ENCODE assay signal across 28 mouse cellular contexts in genomic region chr12:34425468-34425867, GRCm38 (mm10).
"Had no signal": no experiment of that assay in that cellular context is flagged by ENCODE, and none has a peak within 500 bp of the region (broad histone marks: within the 10 kb centered on the region; RNA-seq: fewer than 3 reads in every experiment).

No protein-coding gene starts in this region.

- DNase-seq: cerebellum, adult 8-10 months; cerebellum, adult 9-10 months; cerebellum, adult 9-11 months; cerebellum, postnatal 10 days; cerebellum, postnatal 14 days; cerebellum, postnatal 25 days; cerebellum, postnatal 36 days; embryo, embryonic 11 days; forebrain, postnatal 0 days; gastrocnemius, adult 2 months; gastrocnemius, postnatal 10 days; gastrocnemius, postnatal 14 days; gastrocnemius, postnatal 25 days; gastrocnemius, postnatal 36 days; heart, adult 11 months; heart, adult 18-20 months; heart, adult 2 months had no signal

- H3K9ac ChIP-seq: embryonic facial prominence, embryonic 12.5 days; embryonic facial prominence, embryonic 13.5 days; embryonic facial prominence, embryonic 15.5 days; forebrain, embryonic 12.5 days; forebrain, embryonic 13.5 days; forebrain, embryonic 15.5 days; forebrain, postnatal 0 days had no signal

- H3K4me2 ChIP-seq: embryonic facial prominence, embryonic 12.5 days; embryonic facial prominence, embryonic 13.5 days; embryonic facial prominence, embryonic 15.5 days; forebrain, embryonic 12.5 days; forebrain, embryonic 13.5 days; forebrain, embryonic 15.5 days had no signal

- ATAC-seq: forebrain, embryonic 13.5 days; forebrain, embryonic 14.5 days; forebrain, embryonic 15.5 days; forebrain, embryonic 16.5 days; forebrain, postnatal 0 days had no signal

- H3K36me3 ChIP-seq: embryonic facial prominence, embryonic 10.5 days; embryonic facial prominence, embryonic 12.5 days; embryonic facial prominence, embryonic 13.5 days; embryonic facial prominence, embryonic 15.5 days; forebrain, embryonic 10.5 days; forebrain, embryonic 12.5 days; forebrain, embryonic 15.5 days had no signal

- H3K4me3 ChIP-seq: embryonic facial prominence, embryonic 10.5 days; embryonic facial prominence, embryonic 12.5 days; embryonic facial prominence, embryonic 13.5 days; embryonic facial prominence, embryonic 15.5 days; erythroblast, embryonic 14.5 days; forebrain, embryonic 10.5 days; forebrain, embryonic 12.5 days; forebrain, embryonic 13.5 days; forebrain, embryonic 15.5 days; gastrocnemius, adult 2 months; heart, adult 2 months had no signal

- H3K27ac ChIP-seq: embryonic facial prominence, embryonic 10.5 days; embryonic facial prominence, embryonic 12.5 days; embryonic facial prominence, embryonic 13.5 days; embryonic facial prominence, embryonic 15.5 days; forebrain, embryonic 10.5 days; forebrain, embryonic 12.5 days; forebrain, embryonic 13.5 days; forebrain, embryonic 15.5 days; gastrocnemius, adult 2 months; heart, adult 2 months had no signal

- H3K27me3 ChIP-seq: embryonic facial prominence, embryonic 12.5 days; embryonic facial prominence, embryonic 13.5 days; embryonic facial prominence, embryonic 15.5 days; forebrain, embryonic 12.5 days; forebrain, embryonic 13.5 days; forebrain, embryonic 15.5 days had no signal

- H3K9me3 ChIP-seq: embryonic facial prominence, embryonic 10.5 days; embryonic facial prominence, embryonic 12.5 days; embryonic facial prominence, embryonic 13.5 days; embryonic facial prominence, embryonic 15.5 days; forebrain, embryonic 10.5 days; forebrain, embryonic 12.5 days; forebrain, embryonic 13.5 days; forebrain, embryonic 15.5 days had no signal

- H3K4me1 ChIP-seq: embryonic facial prominence, embryonic 10.5 days; embryonic facial prominence, embryonic 12.5 days; embryonic facial prominence, embryonic 13.5 days; embryonic facial prominence, embryonic 15.5 days; forebrain, embryonic 10.5 days; forebrain, embryonic 12.5 days; forebrain, embryonic 13.5 days; forebrain, embryonic 15.5 days had no signal
